Mouse (Mus musculus) MEL (cell line): ENCODE data around the gene Atg5. TPM values are rescaled to one million over a fixed set of nuclear protein-coding genes. Genes with fewer than 3 reads are reported as not detected.
A peak's percentile ranks its signal among the peaks of the same experiment; 100 is the strongest.

Source experiments
- DNase-seq: peaks from one replicate; pipeline ENCODE4 v3.0.0; 2011; ENCODE audit warnings: low read depth, low spot score
- H3K27ac ChIP-seq: 2 replicates; pipeline ENCODE4 v1.5.1; 2012; ENCODE audit warnings: low read depth, mild to moderate bottlenecking, control low read depth, low read length, moderate library complexity; ENCODE audit not compliant: control insufficient read depth
- H3K27me3 ChIP-seq, 2 experiments: fragments of 150-350 bp in 1 of 2; sonication (generic) in 1 of 2; 2 replicates each; pipeline ENCODE4 v1.6.1; 2012; ENCODE audit warnings: low read length in 2 of 2, mild to moderate bottlenecking in 2 of 2, improper control_type of control experiment in 1 of 2, moderate library complexity in 1 of 2; ENCODE audit not compliant: insufficient read depth in 2 of 2, control insufficient read depth in 1 of 2
- H3K36me3 ChIP-seq, 2 experiments: 2 replicates each; pipeline ENCODE4 v1.6.1; 2012 to 2014; ENCODE audit warnings: low read length in 2 of 2, improper control_type of control experiment in 1 of 2, inconsistent platforms in 1 of 2, mild to moderate bottlenecking in 1 of 2; ENCODE audit not compliant: insufficient read depth in 2 of 2, control insufficient read depth in 1 of 2
- H3K4me1 ChIP-seq, 2 experiments: fragments of 150-350 bp in 1 of 2; sonication (generic) in 1 of 2; 2 replicates each; pipeline ENCODE4 v1.6.1; 2012; ENCODE audit warnings: low read length in 2 of 2, improper control_type of control experiment in 1 of 2, mild to moderate bottlenecking in 1 of 2; ENCODE audit not compliant: insufficient read depth in 2 of 2, control insufficient read depth in 1 of 2
- H3K4me3 ChIP-seq, 2 experiments: fragments of 150-350 bp in 1 of 2; sonication (generic) in 1 of 2; 2 replicates each; pipeline ENCODE4 v1.5.1; 2012; ENCODE audit warnings: low read depth in 2 of 2, low read length in 2 of 2, mild to moderate bottlenecking in 2 of 2, moderate library complexity in 2 of 2, control low read depth in 1 of 2, improper control_type of control experiment in 1 of 2; ENCODE audit not compliant: control insufficient read depth in 1 of 2, insufficient read depth in 1 of 2
- H3K79me2 ChIP-seq: 2 replicates; pipeline ENCODE4 v1.6.1; 2012; ENCODE audit warnings: mild to moderate bottlenecking, low read length, moderate library complexity; ENCODE audit not compliant: control insufficient read depth, poor library complexity, insufficient read depth
- H3K9ac ChIP-seq: 2 replicates; pipeline ENCODE4 v1.6.1; 2012; ENCODE audit warnings: low read depth, mild to moderate bottlenecking, control low read depth, low read length, moderate library complexity; ENCODE audit not compliant: control insufficient read depth, poor library complexity, severe bottlenecking
- H3K9me3 ChIP-seq: fragments of 150-350 bp; sonication (generic); replicated peaks from 2 replicates; pipeline ENCODE4 v1.6.1; 2012; ENCODE audit warnings: mild to moderate bottlenecking, low read length, improper control_type of control experiment, moderate library complexity; ENCODE audit not compliant: insufficient read depth
- CHD2 ChIP-seq: IDR thresholded peaks from 2 replicates; pipeline ENCODE4 v1.6.1; 2011; ENCODE audit warnings: low read length, improper control_type of control experiment
- E2F4 ChIP-seq: IDR thresholded peaks from 2 replicates; pipeline ENCODE4 v1.6.1; 2011; ENCODE audit warnings: low read depth, low read length, improper control_type of control experiment, borderline replicate concordance
- ELF1 ChIP-seq: IDR thresholded peaks from 2 replicates; pipeline ENCODE4 v1.6.1; 2014; ENCODE audit warnings: low read depth, mild to moderate bottlenecking, inconsistent platforms, low read length, improper control_type of control experiment, moderate library complexity
- EP300 ChIP-seq, 2 experiments: IDR thresholded peaks; 2 replicates each; pipeline ENCODE4 v1.6.1; 2011; ENCODE audit warnings: improper control_type of control experiment in 2 of 2, low read length in 2 of 2, low read depth in 1 of 2, mild to moderate bottlenecking in 1 of 2
- ETS1 ChIP-seq: IDR thresholded peaks from 2 replicates; pipeline ENCODE4 v1.6.1; 2012; ENCODE audit warnings: low read depth, mild to moderate bottlenecking, inconsistent platforms, low read length, improper control_type of control experiment, moderate library complexity
- GATA1 ChIP-seq: IDR thresholded peaks from 2 replicates; pipeline ENCODE4 v1.6.1; 2011; ENCODE audit warnings: low read depth, low read length, improper control_type of control experiment
- HCFC1 ChIP-seq: IDR thresholded peaks from 2 replicates; pipeline ENCODE4 v1.6.1; 2012; ENCODE audit warnings: low read depth, mild to moderate bottlenecking, inconsistent platforms, low read length, improper control_type of control experiment, moderate library complexity
- MAX ChIP-seq: IDR thresholded peaks from 2 replicates; pipeline ENCODE4 v1.6.1; 2011; ENCODE audit warnings: low read length, improper control_type of control experiment
- MXI1 ChIP-seq: IDR thresholded peaks from 2 replicates; pipeline ENCODE4 v1.6.1; 2011; ENCODE audit warnings: mild to moderate bottlenecking, low read depth, low read length, improper control_type of control experiment
- MYB ChIP-seq: IDR thresholded peaks from 2 replicates; pipeline ENCODE4 v1.6.1; 2011; ENCODE audit warnings: mild to moderate bottlenecking, low read depth, low read length, improper control_type of control experiment
- NRF1 ChIP-seq: IDR thresholded peaks from 2 replicates; pipeline ENCODE4 v1.6.1; 2014; ENCODE audit warnings: low read depth, mild to moderate bottlenecking, inconsistent platforms, low read length, improper control_type of control experiment, moderate library complexity; ENCODE audit not compliant: poor library complexity, insufficient read depth, severe bottlenecking
- RAD21 ChIP-seq: IDR thresholded peaks from 2 replicates; pipeline ENCODE4 v1.6.1; 2011; ENCODE audit warnings: mild to moderate bottlenecking, low read depth, low read length, improper control_type of control experiment
- RCOR1 ChIP-seq: IDR thresholded peaks from 2 replicates; pipeline ENCODE4 v1.6.1; 2012; ENCODE audit warnings: low read depth, mild to moderate bottlenecking, inconsistent platforms, low read length, improper control_type of control experiment
- TCF12 ChIP-seq: IDR thresholded peaks from 2 replicates; pipeline ENCODE4 v1.6.1; 2014; ENCODE audit warnings: low read depth, mild to moderate bottlenecking, inconsistent platforms, low read length, improper control_type of control experiment, moderate library complexity
- ZKSCAN1 ChIP-seq: IDR thresholded peaks from 2 replicates; pipeline ENCODE4 v1.6.1; 2012; ENCODE audit warnings: low read depth, mild to moderate bottlenecking, inconsistent platforms, low read length, improper control_type of control experiment, moderate library complexity
- ZMIZ1 ChIP-seq: IDR thresholded peaks from 2 replicates; pipeline ENCODE4 v1.6.1; 2012; ENCODE audit warnings: low read depth, mild to moderate bottlenecking, inconsistent platforms, low read length, improper control_type of control experiment, moderate library complexity
- ZNF384 ChIP-seq: IDR thresholded peaks from 2 replicates; pipeline ENCODE4 v1.6.1; 2012; ENCODE audit warnings: low read depth, mild to moderate bottlenecking, inconsistent platforms, low read length, improper control_type of control experiment
- polyA plus RNA-seq, 2 experiments: library from polyadenylated mRNA; stranded (reverse) in 1 of 2; unstranded in 1 of 2; fragments of >175 nt in 1 of 2; fragments of >200 nt in 1 of 2; gene quantifications; 2 replicates each; pipeline versions ENCODE4 v1.2.1 to v1.2.4; 2012; ENCODE audit warnings: low replicate concordance in 2 of 2, low read depth in 1 of 2; ENCODE audit not compliant: insufficient read length in 2 of 2, insufficient read depth in 1 of 2, missing spikeins in 1 of 2
- total RNA-seq: library from RNA; depleted of rRNA; stranded (reverse); fragments of 300-350 nt; gene quantifications from 2 replicates; pipeline ENCODE4 v1.2.3, GENCODE M21; 2012

The Atg5 gene
- total and polyA plus RNA-seq, 3 experiments: 28.8 to 30.2 TPM; not detected in 1

GRCm38 (mm10) chr10:44372210-44372609 lies 104.1 kb downstream of the Atg5 start:
- H3K79me2 ChIP-seq: no peaks in the 10 kb centered on the region
- peak; percentile 26 for DNase-seq
- TF ChIP-seq RAD21 (no peak), TCF12 (peak; percentile 64), ZKSCAN1 (no peak), MYB (0 out of 2 replicates have a peak, but pooled peaks have one; percentile 25), EP300 (IDR thresholded peaks at IDR 0.05; ENCODE audit: low read depth in 1 of 2, low read length in 2 of 2) (peak; percentile 34 to 54; a peak in 3 of 4 replicates), E2F4 (no peak), MXI1 (0 out of 2 replicates have a peak, but pooled peaks have one; percentile 24), NRF1 (no peak), GATA1 (peak; percentile 46; the same call in 1 of the 2 replicates)
- H3K36me3 ChIP-seq: peaks cover 0 to 16% of the 10 kb centered on the region in 2 experiments; a peak in 2 of 4 replicates
- H3K4me3 ChIP-seq: no peak overlapping the region
- peaks cover 6 to 19% of the 10 kb centered on the region in 2 experiments for H3K4me1 ChIP-seq
- H3K9me3 ChIP-seq: no peaks in the 10 kb centered on the region
- 0 out of 2 replicates have a peak overlapping the region, but pooled peaks have one; percentile 10 for H3K27ac ChIP-seq
- no peak overlapping the region for H3K9ac ChIP-seq
- H3K27me3 ChIP-seq: no peaks in the 10 kb centered on the region

GRCm38 (mm10) chr10:44374678-44375077 lies 106.5 kb downstream of the Atg5 start:
- H3K4me1 ChIP-seq: peaks cover 6 to 19% of the 10 kb centered on the region in 2 experiments
- TF ChIP-seq ETS1: peak; percentile 47
- peak; percentile 49; the same call in 1 of the 2 replicates for TF ChIP-seq RCOR1
- peak; percentile 64; the same call in 1 of the 2 replicates for TF ChIP-seq TCF12
- no peak for TF ChIP-seq ELF1
- no peak for TF ChIP-seq MAX
- no peak for TF ChIP-seq E2F4
- TF ChIP-seq HCFC1: no peak
- TF ChIP-seq ZNF384: peak; percentile 71
- TF ChIP-seq MYB: no peak
- TF ChIP-seq ZMIZ1: no peak
- TF ChIP-seq EP300 (IDR thresholded peaks at IDR 0.05; ENCODE audit: low read depth in 1 of 2, low read length in 2 of 2): peak; percentile 47 to 55
- peak; percentile 67 for TF ChIP-seq GATA1
- no peak for TF ChIP-seq CHD2
- no peaks in the 10 kb centered on the region for H3K27me3 ChIP-seq
- no peak overlapping the region for H3K4me3 ChIP-seq
- no peak overlapping the region for H3K27ac ChIP-seq
- no peaks in the 10 kb centered on the region for H3K9me3 ChIP-seq
- no peaks in the 10 kb centered on the region for H3K79me2 ChIP-seq
- H3K36me3 ChIP-seq: peaks cover 0 to 16% of the 10 kb centered on the region in 2 experiments; a peak in 2 of 4 replicates
- no peak overlapping the region for H3K9ac ChIP-seq
- DNase-seq: peak; percentile 26
